Mouse (Mus musculus): ENCODE data around the gene Klhdc7a. TPM values are rescaled to one million over a fixed set of nuclear protein-coding genes. Genes with fewer than 3 reads are reported as not detected.
A peak's percentile ranks its signal among the peaks of the same experiment; 100 is the strongest.

Gene Klhdc7a
- under 1 TPM; 0.07 to 0.10 TPM for total RNA-seq (2021)
- long read RNA-seq, experiment 1 = 0 reads
- long read RNA-seq, experiment 2 = 0 reads

DNA sequence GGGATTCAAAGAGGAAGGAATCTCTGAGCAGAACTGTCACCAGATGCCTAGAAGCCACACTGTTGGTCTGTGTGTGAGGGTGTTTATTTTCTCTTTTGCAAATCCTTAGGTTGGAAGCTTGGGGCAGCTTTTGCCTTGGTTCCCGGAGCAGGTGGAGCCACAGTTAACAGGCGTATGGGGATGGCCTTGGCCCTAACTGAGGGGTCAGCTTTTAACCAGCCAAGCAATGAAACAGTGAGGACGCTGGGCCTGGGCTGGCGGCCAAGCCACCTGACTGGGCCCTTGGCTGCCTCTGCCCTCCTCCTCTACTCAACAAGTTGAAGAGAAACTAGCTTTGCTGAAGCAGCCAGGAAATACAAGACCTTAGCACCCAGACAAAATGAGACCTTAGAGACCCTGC is at the start of gene Klhdc7a:
Gene Klhdc7a (minus strand): TSS at position 105 of the 400 bp plus-strand sequence.
- peak; percentile 66 to 67 for DNase-seq
- intact Hi-C loops (cut with DNase I) = no loop called here

DNA sequence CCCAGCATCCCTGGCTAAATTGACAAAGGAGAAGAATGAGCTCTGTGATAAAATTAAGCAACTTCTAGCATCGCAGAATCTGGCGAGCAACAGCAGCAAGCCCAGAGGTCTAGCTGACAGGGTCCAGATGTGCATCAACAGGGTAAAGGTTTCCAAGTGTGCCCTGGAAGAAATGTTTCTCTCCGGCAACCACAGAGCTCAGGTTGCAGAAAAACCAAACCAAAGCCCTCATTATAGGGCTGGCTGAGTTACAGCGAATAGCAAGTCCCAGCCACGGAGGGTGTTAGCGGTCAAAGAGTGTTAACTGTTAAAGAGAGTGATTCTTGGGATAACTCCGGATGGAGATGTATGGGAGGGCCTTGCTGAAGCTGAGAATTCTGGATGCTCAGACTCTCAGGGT is 48.1 kb upstream of the Klhdc7a start:
- intact Hi-C loops (cut with DNase I) = no loop called here
- no peak for DNase-seq

- intact Hi-C loops (cut with DNase I) = no loop called here
- DNase-seq = no peak
Measured at GRCm38 (mm10) chr4:140010728-140011470, 43.1 kb upstream of the Klhdc7a start.

GRCm38 (mm10) chr4:140004932-140005331 is 37.1 kb upstream of the Klhdc7a start:
- no peak for DNase-seq
- intact Hi-C loops (cut with DNase I) = no loop called here

GRCm38 (mm10) chr4:140004170-140004569 is 36.3 kb upstream of the Klhdc7a start:
- intact Hi-C loops (cut with DNase I) = no loop called here
- DNase-seq = no peak

- intact Hi-C loops (cut with DNase I) = no loop called here
- DNase-seq = no peak
Measured at GRCm38 (mm10) chr4:140002069-140002468, 34.2 kb upstream of the Klhdc7a start.

GRCm38 (mm10) chr4:140000911-140001310 is 33.1 kb upstream of the Klhdc7a start:
- no peak for DNase-seq
- intact Hi-C loops (cut with DNase I) = no loop called here

DNA sequence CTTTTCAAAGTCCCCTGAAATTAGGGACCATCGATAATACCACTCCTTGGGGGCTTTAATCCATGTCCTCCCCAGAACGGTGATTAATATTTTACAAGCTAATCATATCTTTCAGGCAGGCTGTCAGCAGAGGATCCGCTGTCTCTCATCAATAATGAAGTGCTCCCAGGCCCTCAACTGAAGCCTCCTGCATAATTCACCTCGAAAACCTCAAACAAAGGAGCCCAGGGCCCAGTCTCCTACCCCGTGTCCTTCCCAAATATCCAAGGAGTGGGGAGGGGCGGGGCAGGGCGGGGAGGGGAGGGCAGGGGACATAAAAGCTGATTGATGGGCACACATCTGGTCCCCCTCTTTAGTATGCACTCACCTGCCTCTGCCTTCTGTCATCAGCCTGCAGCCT is 31.2 kb upstream of the Klhdc7a start:
- intact Hi-C loops (cut with DNase I) = no loop called here
- no peak for DNase-seq

DNA sequence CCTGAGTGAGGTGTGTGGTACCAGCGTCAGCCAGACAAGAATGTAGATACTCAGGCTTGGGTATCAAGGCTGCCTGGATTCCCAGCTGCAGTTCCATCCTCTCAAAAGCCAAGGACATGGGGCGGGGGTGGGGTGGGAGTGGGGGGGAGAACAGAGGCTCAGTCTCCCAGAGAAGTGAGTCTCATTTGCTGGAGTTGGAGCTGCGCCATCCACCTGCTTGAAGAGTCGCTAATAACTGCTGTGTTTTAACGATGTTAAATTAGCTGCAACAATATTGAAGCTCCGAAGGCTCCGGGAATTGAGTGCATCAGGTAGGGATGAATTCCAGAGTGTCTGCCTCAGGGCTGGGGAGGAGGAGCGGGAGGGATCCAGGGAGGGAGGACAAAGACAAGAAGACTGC is 27.8 kb upstream of the Klhdc7a start:
- intact Hi-C loops (cut with DNase I) = no loop called here
- DNase-seq = no peak

GRCm38 (mm10) chr4:139993111-139993755 is 25.4 kb upstream of the Klhdc7a start:
- intact Hi-C loops (cut with DNase I) = no loop called here
- no peak for DNase-seq

DNA sequence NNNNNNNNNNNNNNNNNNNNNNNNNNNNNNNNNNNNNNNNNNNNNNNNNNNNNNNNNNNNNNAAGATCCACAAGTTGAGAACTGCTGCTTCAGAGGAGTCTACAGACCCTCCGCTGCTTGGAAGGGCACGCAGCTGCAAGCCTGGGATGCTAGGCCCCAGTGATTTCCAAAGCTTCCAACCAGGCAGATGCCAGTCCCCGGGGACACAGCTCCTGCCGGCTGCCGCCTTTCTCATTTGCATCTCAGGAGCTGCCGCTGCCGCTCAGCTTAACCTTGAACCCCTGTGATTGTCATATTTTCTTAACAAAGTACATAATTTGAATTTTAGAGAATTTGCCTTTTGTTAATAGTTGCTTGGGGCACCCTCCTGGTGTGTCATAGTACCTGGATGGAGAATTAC is 19.1 kb upstream of the Klhdc7a start:
- intact Hi-C loops (cut with DNase I) = no loop called here

GRCm38 (mm10) chr4:139978716-139979115 is 10.9 kb upstream of the Klhdc7a start:
- intact Hi-C loops (cut with DNase I) = no loop called here
- no peak for DNase-seq

More for the DNA sequence above, 19.1 kb upstream of the Klhdc7a start:
- no peak for DNase-seq

- intact Hi-C loops (cut with DNase I) = no loop called here
Measured at GRCm38 (mm10) chr4:139977308-139977781, 9.5 kb upstream of the Klhdc7a start.

DNA sequence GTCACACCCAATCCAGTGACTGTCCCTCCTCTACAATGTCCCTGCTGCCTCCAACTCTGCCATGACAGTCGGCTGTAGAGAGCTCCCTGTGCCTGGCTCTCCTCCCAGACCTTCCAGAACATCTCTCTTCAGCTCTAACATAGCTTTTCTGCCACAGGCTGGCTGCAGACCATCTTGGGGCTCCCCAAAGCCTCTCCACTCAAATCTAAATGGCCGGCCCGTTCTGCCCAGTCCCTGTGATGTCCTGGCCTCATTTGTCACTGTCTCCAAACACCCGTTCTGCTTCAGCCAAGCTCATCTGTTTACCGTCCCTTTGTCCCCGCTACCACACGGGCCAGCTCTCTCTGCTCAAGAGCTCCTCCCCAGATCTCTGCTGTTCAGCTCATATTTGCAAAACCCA is 6.7 kb upstream of the Klhdc7a start:
- no peak for DNase-seq
- intact Hi-C loops (cut with DNase I) = no loop called here

More at GRCm38 (mm10) chr4:139977308-139977781, 9.5 kb upstream of the Klhdc7a start:
- no peak for DNase-seq

DNA sequence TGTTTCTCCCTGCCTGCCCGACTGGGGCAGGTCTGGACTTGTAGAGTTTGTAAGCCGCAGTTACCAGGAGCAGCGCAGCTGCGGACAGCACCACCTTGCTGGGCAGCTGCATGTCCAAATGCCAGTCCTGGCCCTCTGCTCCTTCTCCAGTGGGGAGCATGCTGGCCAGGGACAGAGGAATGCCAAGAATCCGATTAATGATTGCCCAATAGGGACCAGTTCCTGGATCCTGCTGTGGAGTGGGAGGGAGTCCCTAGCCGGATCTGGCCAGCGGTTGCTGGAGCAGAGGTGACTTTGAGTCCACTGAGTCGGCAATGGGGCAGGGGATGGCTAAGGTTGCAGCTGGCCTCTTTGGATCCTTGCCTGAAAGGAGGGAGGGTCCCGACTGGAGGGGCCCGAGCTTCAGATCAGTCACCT is 343 bp downstream of the Klhdc7a start:
- intact Hi-C loops (cut with DNase I) = no loop called here
- peak in 1 of 2 experiments; percentile 32 for DNase-seq

DNA sequence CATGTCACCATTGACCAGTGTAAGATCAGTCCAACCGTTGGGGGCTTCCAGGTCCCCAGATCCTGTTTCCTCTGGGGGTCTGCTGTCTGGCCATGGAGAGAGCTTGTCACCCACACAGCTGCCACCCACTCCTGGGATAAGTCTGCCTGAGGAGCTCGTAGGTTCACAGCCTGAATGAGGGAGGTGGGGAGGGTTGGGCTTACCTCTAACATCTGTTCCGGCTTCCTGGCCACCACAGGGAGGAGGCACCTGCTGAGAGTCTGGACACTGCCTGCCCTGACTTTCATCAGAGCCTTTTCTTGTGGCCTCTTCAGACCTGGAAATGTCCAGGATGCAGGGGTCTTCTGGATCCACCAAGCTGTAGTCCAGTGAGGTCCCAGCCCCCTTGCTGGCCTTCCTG is 845 bp downstream of the Klhdc7a start:
- DNase-seq = no peak
- intact Hi-C loops (cut with DNase I) = no loop called here

- no peak for DNase-seq
- intact Hi-C loops (cut with DNase I) = no loop called here
Measured at GRCm38 (mm10) chr4:139965596-139966185, 2.1 kb downstream of the Klhdc7a start.

GRCm38 (mm10) chr4:139964406-139964805 is 3.4 kb downstream of the Klhdc7a start:
- DNase-seq = no peak
- intact Hi-C loops (cut with DNase I) = no loop called here

- DNase-seq = no peak
- intact Hi-C loops (cut with DNase I) = no loop called here
Measured at GRCm38 (mm10) chr4:139963911-139964310, 3.9 kb downstream of the Klhdc7a start.

DNA sequence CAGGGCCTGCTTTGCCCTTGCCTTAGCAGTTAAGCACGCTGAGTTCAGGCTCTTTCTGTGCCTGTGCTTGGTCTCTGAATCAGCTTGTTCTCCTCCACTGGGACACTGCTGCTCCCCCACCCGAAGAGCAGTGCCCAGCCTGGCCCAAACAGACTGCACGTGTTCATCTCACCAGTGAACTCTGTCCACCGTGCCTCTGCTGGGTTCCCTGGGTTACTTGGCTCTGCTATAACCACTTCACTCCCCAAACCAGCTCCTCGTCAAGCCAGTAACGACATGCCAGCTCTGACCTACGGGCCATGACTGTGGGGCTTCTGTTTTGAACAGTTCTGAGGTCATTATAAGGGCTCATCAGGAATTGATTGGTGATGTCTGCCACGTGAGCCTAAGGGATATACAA is 4.8 kb downstream of the Klhdc7a start:
- intact Hi-C loops (cut with DNase I) = no loop called here
- DNase-seq = no peak

GRCm38 (mm10) chr4:139961816-139962215 is 6.0 kb downstream of the Klhdc7a start:
- no peak for DNase-seq
- intact Hi-C loops (cut with DNase I) = no loop called here

Measured in gastrocnemius, postnatal 36 days (tissue).